Comparison of ENCODE assay signal across 12 mouse cellular contexts in the genomic region with DNA sequence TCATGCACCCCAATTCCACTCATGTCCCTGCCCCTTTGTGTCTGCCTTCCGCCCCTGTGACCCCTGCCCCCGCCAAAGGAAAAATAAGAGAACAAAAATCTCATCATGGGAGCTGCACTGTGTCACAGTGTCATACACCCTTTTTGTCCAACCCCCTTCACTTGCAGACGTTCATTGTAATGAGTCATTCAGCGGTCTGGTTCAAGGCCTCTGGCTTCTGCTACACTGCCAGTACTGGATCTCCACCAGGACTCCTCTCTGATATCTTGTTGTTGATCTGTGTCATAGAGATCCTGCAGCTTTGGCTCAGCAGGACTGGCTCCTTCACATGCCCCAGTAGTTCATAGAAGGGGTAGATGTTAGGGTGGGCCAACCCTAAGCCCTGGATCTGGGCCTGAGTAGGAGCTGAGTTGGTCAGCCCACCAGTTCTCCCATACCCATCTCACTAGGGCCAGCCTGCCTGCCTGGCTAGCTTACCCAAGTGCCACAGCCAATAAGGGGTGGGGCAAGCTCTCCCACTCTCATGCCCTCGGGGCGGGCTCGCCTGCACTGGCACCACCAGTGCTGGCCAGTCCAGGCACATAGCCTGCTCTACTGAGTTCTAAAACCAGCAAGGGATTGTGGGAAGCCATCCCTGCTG. TPM values are rescaled to one million over a fixed set of nuclear protein-coding genes. Genes with fewer than 3 reads are reported as not detected.
A peak's percentile ranks its signal among the peaks of the same experiment; 100 is the strongest.
DNase-seq lines count a peak whose midpoint lies in the region; ATAC-seq lines count a peak whose summit lies in the region.
"Had no signal": no experiment of that assay in that cellular context is flagged by ENCODE, and none has a peak within 500 bp of the region (broad histone marks: within the 10 kb centered on the region; RNA-seq: fewer than 3 reads in every experiment).

No protein-coding gene starts in this region.

- H3K4me1 ChIP-seq in neural tube, embryonic 13.5 days (replicated peaks), result no peaks in the 10 kb centered on the region
- no peaks in the 10 kb centered on the region for H3K4me1 ChIP-seq in neural tube, embryonic 15.5 days
- peaks cover 8% of the 10 kb centered on the region; the same call in 1 of the 2 replicates for H3K4me1 ChIP-seq in intestine, embryonic 16.5 days (ENCODE audit: control insufficient read depth, insufficient read depth, low read length)
- H3K4me1 ChIP-seq: lung, embryonic 15.5 days had no signal

- DNase-seq in adrenal gland, adult (ENCODE audit: inconsistent age in 2 of 2, low spot score in 1 of 2), result peak; percentile 81 to 91
- DNase-seq in adrenal gland, postnatal 4 days (ENCODE audit: low spot score in 2 of 2), result no peak
- peak; percentile 23 for DNase-seq in urinary bladder, postnatal 25 days (ENCODE audit: low spot score)
- DNase-seq in right cerebral cortex, adult 18-20 months, result no peak
- DNase-seq: cerebellum, adult 9-10 months had no signal

- H3K36me3 ChIP-seq in neural tube, embryonic 13.5 days, result no peaks in the 10 kb centered on the region
- H3K36me3 ChIP-seq in neural tube, embryonic 15.5 days, result no peaks in the 10 kb centered on the region
- H3K36me3 ChIP-seq in intestine, embryonic 16.5 days (ENCODE audit: control insufficient read depth, insufficient read depth, low read length), result no peaks in the 10 kb centered on the region
- H3K36me3 ChIP-seq: lung, embryonic 15.5 days had no signal

- H3K27me3 ChIP-seq in neural tube, embryonic 13.5 days, result no peaks in the 10 kb centered on the region
- H3K27me3 ChIP-seq in neural tube, embryonic 15.5 days (replicated peaks), result no peaks in the 10 kb centered on the region
- H3K27me3 ChIP-seq in intestine, embryonic 16.5 days (replicated peaks; ENCODE audit: control insufficient read depth, insufficient read depth, low read length), result no peaks in the 10 kb centered on the region
- H3K27me3 ChIP-seq: lung, embryonic 15.5 days had no signal

- no peak overlapping the region for H3K4me2 ChIP-seq in neural tube, embryonic 13.5 days
- no peak overlapping the region for H3K4me2 ChIP-seq in neural tube, embryonic 15.5 days
- no peak overlapping the region for H3K4me2 ChIP-seq in intestine, embryonic 16.5 days (ENCODE audit: low read depth, low read length)
- H3K4me2 ChIP-seq: lung, embryonic 15.5 days had no signal

- no peak overlapping the region for H3K4me3 ChIP-seq in neural tube, embryonic 13.5 days
- no peak overlapping the region for H3K4me3 ChIP-seq in neural tube, embryonic 15.5 days (replicated peaks)
- no peak overlapping the region for H3K4me3 ChIP-seq in intestine, embryonic 16.5 days (ENCODE audit: low read length)
- H3K4me3 ChIP-seq: erythroblast, embryonic 14.5 days; left cerebral cortex, adult 2 months; lung, embryonic 15.5 days had no signal

- no peaks in the 10 kb centered on the region for H3K9me3 ChIP-seq in neural tube, embryonic 13.5 days
- no peaks in the 10 kb centered on the region for H3K9me3 ChIP-seq in neural tube, embryonic 15.5 days (replicated peaks)
- H3K9me3 ChIP-seq in intestine, embryonic 16.5 days (ENCODE audit: control insufficient read depth, low read length), result no peaks in the 10 kb centered on the region
- H3K9me3 ChIP-seq: lung, embryonic 15.5 days had no signal

- no peak overlapping the region for H3K27ac ChIP-seq in neural tube, embryonic 13.5 days (replicated peaks)
- no peak overlapping the region for H3K27ac ChIP-seq in neural tube, embryonic 15.5 days (replicated peaks)
- H3K27ac ChIP-seq in intestine, embryonic 16.5 days (ENCODE audit: low read length), result no peak overlapping the region
- H3K27ac ChIP-seq: left cerebral cortex, adult 2 months; lung, embryonic 15.5 days had no signal

- H3K9ac ChIP-seq in neural tube, embryonic 13.5 days, result no peak overlapping the region
- H3K9ac ChIP-seq in neural tube, embryonic 15.5 days (replicated peaks), result no peak overlapping the region
- no peak overlapping the region for H3K9ac ChIP-seq in intestine, embryonic 16.5 days (ENCODE audit: low read depth, low read length)
- H3K9ac ChIP-seq: lung, embryonic 15.5 days had no signal

- ATAC-seq in neural tube, embryonic 13.5 days (ENCODE audit: low read depth), result peak; percentile 56; the same call in 1 of the 2 replicates
- no peak for ATAC-seq in neural tube, embryonic 15.5 days (ENCODE audit: low FRiP score)
- ATAC-seq in intestine, embryonic 16.5 days, result 0 out of 2 replicates have a peak, but pooled peaks have one; percentile 41
- ATAC-seq in CD4-positive, CD25-positive, alpha-beta regulatory T cell, adult 4 months, result no peak

- 85% methylated on average over 7 of the region's 7 CpGs for WGBS in neural tube, embryonic 13.5 days
- 83% methylated on average over 7 of the region's 7 CpGs for WGBS in neural tube, embryonic 15.5 days
- WGBS in intestine, embryonic 16.5 days, result 77% methylated on average over 7 of the region's 7 CpGs

RNA-seq across cellular contexts. Expression of a gene that starts 31.8 kb away (rescaled TPM):
- total RNA-seq in adrenal gland, postnatal 4 days (2021), result 1 to 10 TPM; 2.0 to 2.9 TPM
- polyA plus RNA-seq in neural tube, embryonic 13.5 days (2015; fragmentation: Nextera tagmentation; extraction: Ambion mirVana), result 0.14 and 0.29 TPM in 2 replicates
- 0.20 and 3.8 TPM in 2 replicates for polyA plus RNA-seq in neural tube, embryonic 15.5 days (2015; fragmentation: Nextera tagmentation; extraction: Ambion mirVana)
- 123 and 134 TPM in 2 replicates for polyA plus RNA-seq in intestine, embryonic 16.5 days (2015; fragmentation: Nextera tagmentation; extraction: Ambion mirVana)
- polyA plus RNA-seq in CD4-positive, CD25-positive, alpha-beta regulatory T cell, adult 4 months (2017; shearing (Covaris generic)), result not detected
- total RNA-seq: left cerebral cortex, adult 2 months had no signal
- polyA plus RNA-seq: erythroblast, embryonic 14.5 days had no signal

RNA-seq across cellular contexts. Expression of a gene that starts 46.5 kb away (rescaled TPM):
- 10 to 100 TPM; 40.3 to 42.0 TPM for total RNA-seq in adrenal gland, postnatal 4 days (2021)
- 24.9 and 28.2 TPM in 2 replicates for polyA plus RNA-seq in neural tube, embryonic 13.5 days (2015; fragmentation: Nextera tagmentation; extraction: Ambion mirVana)
- polyA plus RNA-seq in neural tube, embryonic 15.5 days (2015; fragmentation: Nextera tagmentation; extraction: Ambion mirVana), result 22.9 and 24.5 TPM in 2 replicates
- polyA plus RNA-seq in intestine, embryonic 16.5 days (2015; fragmentation: Nextera tagmentation; extraction: Ambion mirVana), result 13.2 and 15.8 TPM in 2 replicates
- polyA plus RNA-seq in CD4-positive, CD25-positive, alpha-beta regulatory T cell, adult 4 months (2017; shearing (Covaris generic)), result 10 to 100 TPM; 37.1 to 54.1 TPM

Comparison
In these comparisons a context has a peak if more than half of its experiments do, and no peak if none do; other contexts are left out.
1. DNase-seq: peak in adrenal gland, adult (2 of 2) and urinary bladder, postnatal 25 days (single experiment); none in adrenal gland, postnatal 4 days (0 of 2) and right cerebral cortex, adult 18-20 months (single experiment).
2. ATAC-seq: peak in neural tube, embryonic 13.5 days (single experiment) and intestine, embryonic 16.5 days (single experiment); none in neural tube, embryonic 15.5 days (single experiment) and CD4-positive, CD25-positive, alpha-beta regulatory T cell, adult 4 months (single experiment).
3. RNA of a gene that starts 31.8 kb away (polyA plus RNA-seq): 123 to 134 TPM in intestine, embryonic 16.5 days; 0.20 to 3.8 TPM in neural tube, embryonic 15.5 days, 0.14 to 0.29 TPM in neural tube, embryonic 13.5 days and not detected in CD4-positive, CD25-positive, alpha-beta regulatory T cell, adult 4 months; every median in the first group is over 10 times any median in the second.